Mouse (Mus musculus): ENCODE results near the gene Rrp1b. TPM values are rescaled to one million over a fixed set of nuclear protein-coding genes. Genes with fewer than 3 reads are reported as not detected.

Rrp1b gene
- polyA plus RNA-seq, 1 experiment from 2014 or later: 50.9 TPM

DNA sequence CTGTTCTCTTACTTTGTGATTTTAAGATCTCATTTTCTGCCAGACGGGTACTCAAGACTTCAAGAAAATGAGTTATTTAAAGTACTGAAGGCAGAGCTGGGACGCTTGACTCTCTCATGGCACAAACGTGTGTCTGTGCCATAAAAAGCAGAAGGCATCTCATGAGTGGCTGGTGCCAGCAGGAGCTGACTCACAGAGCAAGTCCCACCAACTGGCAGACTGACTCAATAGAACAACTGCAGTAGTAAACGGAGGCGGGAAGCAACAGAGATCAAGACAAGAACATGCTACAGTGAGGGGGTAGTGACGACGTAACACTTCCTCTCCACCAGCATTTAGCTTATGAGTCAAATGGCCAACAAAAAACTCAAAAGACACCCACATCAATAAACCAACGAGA lies 12.8 kb upstream of the Rrp1b start:
- H3K36me3 ChIP-seq (ENCODE audit: control insufficient read depth, insufficient read depth, low read length): no peaks in the 10 kb centered on the region
- WGBS: 71% methylated on average over 8 of the region's 8 CpGs
- no peaks in the 10 kb centered on the region for H3K9me3 ChIP-seq (ENCODE audit: control insufficient read depth, low read length)
- no peaks in the 10 kb centered on the region for H3K4me1 ChIP-seq (ENCODE audit: control insufficient read depth, insufficient read depth, low read length)
- ATAC-seq (ENCODE audit: insufficient read depth, low FRiP score, low TSS enrichment) (no peak), DNase-seq (ENCODE audit: low spot score) (no peak)
- H3K4me3 ChIP-seq (ENCODE audit: low read depth, low read length): no peak overlapping the region
- no peaks in the 10 kb centered on the region for H3K27me3 ChIP-seq (ENCODE audit: control insufficient read depth, insufficient read depth, low read length)
- no peak overlapping the region for H3K27ac ChIP-seq (ENCODE audit: low read depth, low read length)
- no peak overlapping the region for H3K4me2 ChIP-seq (ENCODE audit: low read depth)
- no peak overlapping the region for H3K9ac ChIP-seq (ENCODE audit: low read length)

DNA sequence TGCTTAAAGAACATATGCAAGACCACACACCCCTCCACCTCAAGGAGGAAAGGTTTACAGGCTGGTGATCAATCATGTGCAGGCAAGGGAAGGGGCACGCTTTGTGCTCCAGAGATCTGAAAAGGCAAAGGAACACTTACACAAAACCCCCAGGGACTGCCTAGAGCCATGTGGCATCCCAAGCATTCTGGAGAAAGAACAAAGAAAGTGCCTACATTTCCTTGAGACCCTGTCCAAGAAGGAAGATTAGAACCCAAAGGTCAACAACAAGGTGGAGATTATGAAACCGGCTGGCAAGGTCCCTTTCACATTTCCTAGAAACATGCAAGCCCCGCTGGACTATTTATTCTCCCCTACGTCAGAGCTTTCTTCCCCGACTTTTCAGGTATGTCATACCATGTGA lies 11.2 kb upstream of the Rrp1b start:
- WGBS: 57% methylated on average over 5 of the region's 5 CpGs
- no peak overlapping the region for H3K27ac ChIP-seq (ENCODE audit: low read depth, low read length)
- no peak for ATAC-seq (ENCODE audit: insufficient read depth, low FRiP score, low TSS enrichment)
- H3K36me3 ChIP-seq (ENCODE audit: control insufficient read depth, insufficient read depth, low read length): no peaks in the 10 kb centered on the region
- peak; percentile 20 for DNase-seq (ENCODE audit: low spot score)
- H3K4me3 ChIP-seq (ENCODE audit: low read depth, low read length): no peak overlapping the region
- no peak overlapping the region for H3K4me2 ChIP-seq (ENCODE audit: low read depth)
- no peaks in the 10 kb centered on the region for H3K4me1 ChIP-seq (ENCODE audit: control insufficient read depth, insufficient read depth, low read length)
- H3K9ac ChIP-seq (ENCODE audit: low read length): no peak overlapping the region
- no peaks in the 10 kb centered on the region for H3K9me3 ChIP-seq (ENCODE audit: control insufficient read depth, low read length)
- no peaks in the 10 kb centered on the region for H3K27me3 ChIP-seq (ENCODE audit: control insufficient read depth, insufficient read depth, low read length)

DNA sequence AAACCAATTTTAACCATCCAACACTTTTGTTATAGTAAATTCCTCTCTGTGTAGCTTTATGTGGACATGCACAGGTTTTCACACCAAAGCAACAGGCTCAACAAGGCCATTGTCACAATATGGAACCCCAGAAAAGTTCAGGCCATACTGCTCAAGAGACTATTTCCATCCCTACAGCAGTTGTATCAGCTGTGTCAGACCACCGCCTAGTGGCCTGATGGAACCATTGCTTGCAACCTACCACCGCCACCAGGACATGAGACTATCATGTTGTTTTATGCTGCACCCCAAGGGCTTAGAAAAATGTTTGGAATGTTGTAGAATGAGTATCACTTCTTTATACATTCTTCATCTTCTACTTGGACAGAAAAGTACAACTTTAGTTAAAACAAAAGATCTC lies 10.5 kb upstream of the Rrp1b start:
- ATAC-seq (ENCODE audit: insufficient read depth, low FRiP score, low TSS enrichment): no peak
- Histone ChIP-seq H3K27me3 (ENCODE audit: control insufficient read depth, insufficient read depth, low read length) (no peaks in the 10 kb centered on the region), H3K36me3 (ENCODE audit: control insufficient read depth, insufficient read depth, low read length) (no peaks in the 10 kb centered on the region), H3K4me2 (ENCODE audit: low read depth) (no peak overlapping the region), H3K4me1 (ENCODE audit: control insufficient read depth, insufficient read depth, low read length) (no peaks in the 10 kb centered on the region), H3K9me3 (ENCODE audit: control insufficient read depth, low read length) (no peaks in the 10 kb centered on the region), H3K4me3 (ENCODE audit: low read depth, low read length) (no peak overlapping the region), H3K27ac (ENCODE audit: low read depth, low read length) (no peak overlapping the region), H3K9ac (ENCODE audit: low read length) (no peak overlapping the region)
- 14% methylated on average over 2 of the region's 2 CpGs for WGBS
- peak; percentile 74 for DNase-seq (ENCODE audit: low spot score)

DNA sequence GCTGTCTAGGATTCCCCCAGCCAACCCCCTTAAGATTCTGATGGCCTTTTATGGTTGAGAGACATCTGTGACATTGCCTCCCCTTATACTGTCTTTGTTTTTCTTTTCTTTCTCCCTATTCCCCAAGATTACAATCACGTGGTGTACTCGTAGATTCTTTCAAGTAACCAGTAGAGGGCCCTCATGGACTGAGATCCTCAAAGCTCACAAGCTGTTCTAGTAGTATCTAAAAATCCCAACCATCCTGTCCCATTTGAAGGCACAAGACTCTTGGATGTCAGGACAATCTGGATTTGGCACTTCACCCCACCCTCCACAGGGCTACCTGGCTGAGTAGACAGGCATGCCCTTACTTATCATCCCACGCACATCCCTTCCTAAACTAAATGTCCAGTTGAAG lies 8.2 kb upstream of the Rrp1b start:
- H3K9ac ChIP-seq (ENCODE audit: low read length): no peak overlapping the region
- no peak for ATAC-seq (ENCODE audit: insufficient read depth, low FRiP score, low TSS enrichment)
- H3K4me1 ChIP-seq (ENCODE audit: control insufficient read depth, insufficient read depth, low read length): no peaks in the 10 kb centered on the region
- H3K4me2 ChIP-seq (ENCODE audit: low read depth): no peak overlapping the region
- 27% methylated on average over 3 of the region's 3 CpGs for WGBS
- no peaks in the 10 kb centered on the region for H3K36me3 ChIP-seq (ENCODE audit: control insufficient read depth, insufficient read depth, low read length)
- H3K9me3 ChIP-seq (ENCODE audit: control insufficient read depth, low read length): no peaks in the 10 kb centered on the region
- H3K4me3 ChIP-seq (ENCODE audit: low read depth, low read length): no peak overlapping the region
- no peaks in the 10 kb centered on the region for H3K27me3 ChIP-seq (ENCODE audit: control insufficient read depth, insufficient read depth, low read length)
- no peak for DNase-seq (ENCODE audit: low spot score)
- no peak overlapping the region for H3K27ac ChIP-seq (ENCODE audit: low read depth, low read length)

DNA sequence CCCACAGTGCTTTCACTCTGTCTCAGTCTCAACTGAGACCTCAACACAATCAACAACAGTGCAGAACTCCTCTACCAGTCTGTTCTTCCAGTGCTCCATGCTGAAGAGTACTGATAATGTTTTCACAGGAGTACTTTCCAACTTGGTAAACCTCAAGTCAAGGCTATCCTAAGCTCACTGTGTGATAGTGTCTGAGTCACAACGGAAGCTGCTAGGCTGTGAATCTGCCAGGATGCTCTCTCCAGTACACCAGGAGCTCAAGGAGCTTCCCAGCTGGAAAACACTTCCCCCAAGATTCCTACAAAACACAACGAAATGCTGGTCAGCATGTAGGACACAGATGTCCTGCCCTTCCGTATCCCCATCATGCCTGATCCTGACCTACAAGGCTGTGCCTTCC lies 7.6 kb upstream of the Rrp1b start:
- DNase-seq (ENCODE audit: low spot score): no peak
- no peaks in the 10 kb centered on the region for H3K9me3 ChIP-seq (ENCODE audit: control insufficient read depth, low read length)
- no peak for ATAC-seq (ENCODE audit: insufficient read depth, low FRiP score, low TSS enrichment)
- no peaks in the 10 kb centered on the region for H3K4me1 ChIP-seq (ENCODE audit: control insufficient read depth, insufficient read depth, low read length)
- 86% methylated on average over 3 of the region's 3 CpGs for WGBS
- no peak overlapping the region for H3K4me3 ChIP-seq (ENCODE audit: low read depth, low read length)
- H3K27me3 ChIP-seq (ENCODE audit: control insufficient read depth, insufficient read depth, low read length): no peaks in the 10 kb centered on the region
- no peaks in the 10 kb centered on the region for H3K36me3 ChIP-seq (ENCODE audit: control insufficient read depth, insufficient read depth, low read length)
- H3K9ac ChIP-seq (ENCODE audit: low read length): no peak overlapping the region
- no peak overlapping the region for H3K4me2 ChIP-seq (ENCODE audit: low read depth)
- no peak overlapping the region for H3K27ac ChIP-seq (ENCODE audit: low read depth, low read length)

DNA sequence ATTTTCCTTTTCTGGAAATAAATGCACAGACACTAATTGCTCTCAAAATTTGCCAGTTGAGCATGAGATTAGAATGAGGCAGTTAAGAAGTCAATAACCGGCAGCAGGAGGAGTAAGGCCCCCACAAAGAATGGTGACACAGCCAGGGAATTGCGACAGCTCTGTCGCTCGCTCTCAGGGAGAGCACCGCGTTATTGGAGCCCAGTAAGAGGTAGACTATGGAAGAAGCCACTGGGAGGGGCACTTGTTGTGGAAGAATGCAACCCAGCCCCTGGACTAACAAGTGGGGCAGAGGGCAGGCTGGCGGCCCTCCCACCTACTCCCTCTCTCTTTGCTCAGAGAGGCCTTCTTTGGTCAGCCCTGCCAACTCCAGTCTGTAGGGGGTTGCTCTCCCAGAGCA lies 4.2 kb upstream of the Rrp1b start:
- Histone ChIP-seq H3K27me3 (ENCODE audit: control insufficient read depth, insufficient read depth, low read length) (no peaks in the 10 kb centered on the region), H3K9ac (ENCODE audit: low read length) (no peak overlapping the region), H3K9me3 (ENCODE audit: control insufficient read depth, low read length) (no peaks in the 10 kb centered on the region), H3K4me1 (ENCODE audit: control insufficient read depth, insufficient read depth, low read length) (peaks cover 5% of the 10 kb centered on the region; the same call in 1 of the 2 replicates), H3K27ac (ENCODE audit: low read depth, low read length) (no peak overlapping the region), H3K4me2 (ENCODE audit: low read depth) (no peak overlapping the region), H3K4me3 (ENCODE audit: low read depth, low read length) (no peak overlapping the region), H3K36me3 (ENCODE audit: control insufficient read depth, insufficient read depth, low read length) (no peaks in the 10 kb centered on the region)
- 51% methylated on average over 7 of the region's 7 CpGs for WGBS
- ATAC-seq (ENCODE audit: insufficient read depth, low FRiP score, low TSS enrichment): no peak
- DNase-seq (ENCODE audit: low spot score): no peak

DNA sequence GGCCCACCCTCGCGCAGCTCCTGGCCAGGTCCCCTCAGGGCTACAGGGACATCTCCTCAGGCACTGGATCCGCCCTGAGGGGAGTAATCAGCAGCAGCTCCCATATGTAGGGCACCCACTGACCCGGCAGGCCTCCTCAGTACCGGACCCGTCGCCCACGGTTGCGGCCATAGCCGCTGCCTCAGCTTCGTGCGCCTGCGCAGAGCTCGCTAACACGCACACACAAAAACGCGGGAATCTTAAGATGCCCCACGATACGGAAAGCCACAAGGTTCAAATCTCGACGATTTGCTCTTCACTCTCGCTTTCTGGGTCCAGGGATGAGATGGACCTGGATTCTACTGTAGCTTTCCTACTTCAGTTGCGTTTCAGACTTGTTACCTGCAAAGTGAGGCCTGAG lies 1.6 kb upstream of the Rrp1b start:
- DNase-seq (ENCODE audit: low spot score) (no peak), ATAC-seq (ENCODE audit: insufficient read depth, low FRiP score, low TSS enrichment) (no peak)
- Histone ChIP-seq H3K4me3 (ENCODE audit: low read depth, low read length) (no peak overlapping the region), H3K4me1 (ENCODE audit: control insufficient read depth, insufficient read depth, low read length) (peaks cover 14% of the 10 kb centered on the region), H3K4me2 (ENCODE audit: low read depth) (no peak overlapping the region), H3K27me3 (ENCODE audit: control insufficient read depth, insufficient read depth, low read length) (no peaks in the 10 kb centered on the region), H3K9ac (ENCODE audit: low read length) (no peak overlapping the region), H3K36me3 (ENCODE audit: control insufficient read depth, insufficient read depth, low read length) (no peaks in the 10 kb centered on the region), H3K9me3 (ENCODE audit: control insufficient read depth, low read length) (no peaks in the 10 kb centered on the region), H3K27ac (ENCODE audit: low read depth, low read length) (no peak overlapping the region)
- 86% methylated on average over 23 of the region's 23 CpGs for WGBS

DNA sequence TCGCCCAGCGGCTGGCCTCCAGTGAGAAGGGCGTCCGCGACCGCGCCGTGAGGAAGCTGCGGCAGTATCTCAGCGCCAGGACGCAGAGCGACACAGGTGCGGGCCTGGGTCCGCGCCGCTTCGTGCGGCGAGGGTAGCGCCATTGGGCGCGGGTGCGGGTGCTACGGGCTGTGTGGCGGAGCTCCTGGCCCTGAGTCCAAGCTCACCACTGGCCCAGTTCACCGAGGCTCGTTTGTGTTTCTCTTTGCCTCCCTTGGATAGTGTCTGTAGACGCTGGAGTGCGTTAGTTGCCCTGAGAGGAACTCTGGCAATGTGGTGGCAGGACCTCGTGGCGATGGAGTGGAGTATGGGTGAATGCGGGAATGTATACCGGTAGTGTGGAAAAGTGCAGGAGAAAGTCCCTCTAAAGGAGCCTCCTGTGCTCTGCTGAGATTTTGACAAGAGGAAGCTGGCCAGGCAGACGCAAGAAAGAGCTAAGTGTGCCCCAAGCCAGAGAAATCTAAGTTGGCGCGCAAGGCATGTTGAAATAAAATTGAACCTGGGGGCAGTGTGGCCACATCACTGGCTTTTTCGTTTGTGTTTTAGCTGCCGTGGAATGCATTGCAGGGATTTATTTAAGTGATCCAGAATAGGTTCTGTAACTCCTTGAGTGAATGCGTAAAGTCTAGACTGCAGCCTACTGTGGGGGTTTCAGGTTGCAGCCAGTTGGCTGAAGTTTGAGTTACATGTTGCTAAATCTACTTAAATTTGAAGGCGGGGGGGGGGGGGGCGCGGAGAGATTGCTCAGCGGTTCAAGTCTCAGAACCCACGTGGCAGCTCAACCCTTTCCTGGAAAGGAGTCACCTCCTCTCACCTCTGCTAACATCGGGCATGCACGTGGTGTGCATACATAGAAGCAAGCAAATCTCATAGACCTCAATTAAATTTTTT lies 874 bp downstream of the Rrp1b start:
- Histone ChIP-seq H3K27me3 (ENCODE audit: control insufficient read depth, insufficient read depth, low read length) (no peaks in the 10 kb centered on the region), H3K9ac (ENCODE audit: low read length) (peak overlapping the region; percentile 76), H3K9me3 (ENCODE audit: control insufficient read depth, low read length) (no peaks in the 10 kb centered on the region), H3K4me2 (ENCODE audit: low read depth) (peak overlapping the region; percentile 93), H3K36me3 (ENCODE audit: control insufficient read depth, insufficient read depth, low read length) (no peaks in the 10 kb centered on the region), H3K4me3 (ENCODE audit: low read depth, low read length) (peak overlapping the region; percentile 64), H3K4me1 (ENCODE audit: control insufficient read depth, insufficient read depth, low read length) (peaks cover 14% of the 10 kb centered on the region), H3K27ac (ENCODE audit: low read depth, low read length) (peak overlapping the region; percentile 63)
- DNase-seq (ENCODE audit: low spot score) (no peak), ATAC-seq (ENCODE audit: insufficient read depth, low FRiP score, low TSS enrichment) (peak; percentile 22; the same call in 1 of the 2 replicates)
- WGBS: under 1% methylated on average over 46 of the region's 46 CpGs

DNA sequence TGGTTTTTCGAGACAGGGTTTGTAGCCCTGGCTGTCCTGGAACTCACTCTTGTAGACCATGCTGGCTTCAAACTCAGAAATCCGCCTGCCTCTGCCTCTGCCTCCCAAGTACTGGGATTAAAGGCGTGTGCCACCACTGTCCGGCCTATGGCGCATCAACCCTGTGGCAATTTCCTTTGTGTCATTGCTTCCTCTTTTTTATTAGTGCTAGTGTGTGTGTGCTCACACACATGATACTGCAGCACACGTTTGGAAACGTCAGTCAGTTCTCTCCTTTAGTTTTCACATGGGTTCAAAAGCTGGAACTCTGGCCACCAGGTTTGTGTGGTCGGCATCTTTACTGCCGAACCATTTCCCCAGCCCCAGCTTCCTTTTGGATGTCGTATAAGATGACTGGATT lies 4.4 kb downstream of the Rrp1b start:
- WGBS: 81% methylated on average over 10 of the region's 10 CpGs
- no peak for ATAC-seq (ENCODE audit: insufficient read depth, low FRiP score, low TSS enrichment)
- Histone ChIP-seq H3K4me3 (ENCODE audit: low read depth, low read length) (no peak overlapping the region), H3K4me1 (ENCODE audit: control insufficient read depth, insufficient read depth, low read length) (peaks cover 14% of the 10 kb centered on the region), H3K27ac (ENCODE audit: low read depth, low read length) (no peak overlapping the region), H3K9ac (ENCODE audit: low read length) (no peak overlapping the region), H3K36me3 (ENCODE audit: control insufficient read depth, insufficient read depth, low read length) (no peaks in the 10 kb centered on the region), H3K4me2 (ENCODE audit: low read depth) (no peak overlapping the region), H3K27me3 (ENCODE audit: control insufficient read depth, insufficient read depth, low read length) (no peaks in the 10 kb centered on the region), H3K9me3 (ENCODE audit: control insufficient read depth, low read length) (no peaks in the 10 kb centered on the region)
- no peak for DNase-seq (ENCODE audit: low spot score)

Measured in neural tube, embryonic 11.5 days (tissue).